Mouse (Mus musculus): Measurements from ENCODE around the gene Stxbp2. TPM values are rescaled to one million over a fixed set of nuclear protein-coding genes. Genes with fewer than 3 reads are reported as not detected.

Stxbp2 gene
- polyA plus RNA-seq, 1 experiment from 2014 or later: 32.1 TPM

DNA sequence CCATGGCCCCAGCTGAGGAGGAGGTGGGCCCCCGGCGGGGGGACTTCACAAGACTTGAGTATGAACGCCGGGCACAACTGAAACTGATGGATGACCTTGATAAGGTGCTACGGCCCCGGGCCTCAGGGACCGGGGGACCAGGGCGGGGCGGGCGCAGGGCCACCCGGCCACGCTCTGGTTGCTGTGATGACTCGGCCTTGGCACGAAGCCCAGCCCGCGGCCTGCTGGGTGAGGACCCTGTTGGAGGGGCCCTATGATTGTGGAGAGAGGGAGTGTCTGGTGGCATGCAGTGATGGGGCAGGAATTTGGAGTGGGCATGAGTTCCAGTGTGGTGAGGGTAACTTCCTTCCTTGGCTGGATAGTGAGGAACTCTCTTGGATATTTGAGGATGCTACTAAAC, 24.2 kb upstream of the Stxbp2 start:
- Histone ChIP-seq H3K9ac (no peak overlapping the region), H3K36me3 (peaks cover 100% of the 10 kb centered on the region), H3K4me1 (replicated peaks) (no peaks in the 10 kb centered on the region), H3K4me2 (no peak overlapping the region), H3K4me3 (no peak overlapping the region), H3K27ac (no peak overlapping the region), H3K27me3 (no peaks in the 10 kb centered on the region), H3K9me3 (no peaks in the 10 kb centered on the region)
- WGBS: 90% methylated on average over 16 of the region's 16 CpGs
- no peak for ATAC-seq (ENCODE audit: low FRiP score)

GRCm38 (mm10) chr8:3607822-3608221, 22.9 kb upstream of the Stxbp2 start:
- ATAC-seq (ENCODE audit: low FRiP score): no peak
- no peak overlapping the region for H3K27ac ChIP-seq
- H3K27me3 ChIP-seq: no peaks in the 10 kb centered on the region
- WGBS: 88% methylated on average over 7 of the region's 7 CpGs
- no peaks in the 10 kb centered on the region for H3K9me3 ChIP-seq
- H3K36me3 ChIP-seq: peaks cover 100% of the 10 kb centered on the region
- no peak overlapping the region for H3K4me3 ChIP-seq
- H3K4me1 ChIP-seq (replicated peaks): no peaks in the 10 kb centered on the region
- no peak overlapping the region for H3K9ac ChIP-seq
- H3K4me2 ChIP-seq: no peak overlapping the region

DNA sequence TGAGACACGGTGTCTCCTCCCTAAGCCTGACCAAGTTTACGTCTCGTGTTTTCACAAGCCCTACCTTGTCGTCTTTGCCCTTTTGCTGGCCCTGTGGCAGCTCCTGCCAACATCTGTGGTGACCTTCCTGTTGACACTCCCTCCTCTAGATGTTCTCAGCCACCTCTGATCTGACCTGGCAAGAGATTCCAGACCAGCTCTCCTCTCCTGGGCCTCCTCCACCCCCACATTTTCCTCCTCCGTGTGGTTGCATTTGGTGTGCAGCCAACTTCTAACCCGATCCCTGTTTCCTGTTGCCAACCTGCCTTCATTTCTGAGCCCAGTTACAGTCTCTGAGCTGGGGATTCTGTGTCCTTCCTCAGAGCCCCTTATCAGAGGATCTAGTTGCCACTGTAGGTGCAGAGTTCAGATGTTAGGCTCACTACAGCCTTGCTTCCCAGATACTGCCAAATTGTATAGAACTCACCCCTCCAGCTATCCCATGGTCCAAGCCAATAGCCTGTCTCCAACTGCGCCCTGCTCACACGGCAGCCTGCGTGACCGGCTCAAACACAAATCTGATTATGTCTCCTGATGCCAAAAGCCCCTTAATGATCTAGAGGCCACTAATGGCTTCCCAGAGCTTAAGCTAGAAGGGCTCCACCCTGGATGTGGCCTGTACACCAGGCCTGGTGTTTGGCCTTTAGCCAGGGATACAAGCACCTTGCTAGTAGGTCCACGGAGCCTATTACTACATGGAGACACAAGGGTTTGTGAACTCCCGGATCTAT, 21.5 kb upstream of the Stxbp2 start:
- WGBS: 87% methylated on average over 12 of the region's 12 CpGs
- Histone ChIP-seq H3K27ac (no peak overlapping the region), H3K9me3 (no peaks in the 10 kb centered on the region), H3K36me3 (peaks cover 100% of the 10 kb centered on the region), H3K9ac (no peak overlapping the region), H3K27me3 (no peaks in the 10 kb centered on the region), H3K4me3 (no peak overlapping the region), H3K4me1 (replicated peaks) (no peaks in the 10 kb centered on the region), H3K4me2 (no peak overlapping the region)
- ATAC-seq (ENCODE audit: low FRiP score): no peak

GRCm38 (mm10) chr8:3609816-3610150, 21.0 kb upstream of the Stxbp2 start:
- Histone ChIP-seq H3K4me1 (replicated peaks) (no peaks in the 10 kb centered on the region), H3K4me3 (no peak overlapping the region), H3K27me3 (no peaks in the 10 kb centered on the region), H3K9me3 (no peaks in the 10 kb centered on the region), H3K9ac (no peak overlapping the region), H3K4me2 (no peak overlapping the region), H3K27ac (no peak overlapping the region), H3K36me3 (peaks cover 100% of the 10 kb centered on the region)
- ATAC-seq (ENCODE audit: low FRiP score): no peak
- WGBS: 92% methylated on average over 6 of the region's 6 CpGs

DNA sequence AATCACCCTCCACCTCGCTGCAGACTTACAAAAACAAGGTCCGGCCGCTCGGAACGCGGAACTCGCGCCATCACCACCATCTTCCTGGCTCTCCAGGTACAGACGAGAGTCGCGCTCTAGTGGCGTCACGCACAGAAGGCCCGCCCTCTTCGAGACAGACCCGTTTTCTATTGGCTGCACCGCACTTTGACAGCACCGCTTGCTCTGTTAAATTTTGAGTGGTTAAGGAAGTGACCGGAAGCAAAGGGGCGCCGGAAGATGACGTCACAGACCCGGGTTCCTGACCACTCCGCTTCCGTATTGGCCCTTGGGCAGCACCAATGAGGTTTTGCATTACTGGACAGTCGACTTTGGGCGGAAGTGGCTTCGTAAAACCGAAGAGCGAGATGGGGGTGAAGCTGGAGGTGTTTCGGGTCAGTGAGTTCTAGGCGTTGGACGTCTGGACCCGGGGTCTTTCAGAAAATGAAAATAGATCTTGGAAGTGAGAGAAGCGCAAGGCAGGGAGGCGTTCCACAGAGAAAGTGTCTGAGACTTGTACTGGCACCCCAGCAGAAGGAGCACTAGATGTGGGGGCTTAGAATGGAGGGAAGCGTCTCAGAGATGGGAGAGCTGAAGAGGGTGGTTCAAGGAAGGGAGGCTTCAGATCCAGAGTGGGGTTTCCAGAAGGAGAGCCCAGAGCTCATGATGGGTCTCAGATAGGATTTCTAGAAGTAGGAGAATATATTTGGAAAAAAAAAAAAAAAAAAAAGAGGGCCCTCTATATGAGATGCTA, 9.4 kb upstream of the Stxbp2 start, which contains the start of the genes Xab2 and Pet100:
Gene Xab2, minus strand, starts transcription at position 118 of the 772 bp plus-strand sequence.
Gene Pet100, plus strand, starts transcription at position 350 of the 772 bp plus-strand sequence.
- peaks cover 27% of the 10 kb centered on the region for H3K36me3 ChIP-seq
- H3K9ac ChIP-seq: peak within 1 kb of the TSS; percentile 81
- peak; percentile 97 for ATAC-seq (ENCODE audit: low FRiP score)
- peak within 1 kb of the TSS; percentile 85 for H3K4me3 ChIP-seq
- under 1% methylated on average over 37 of the region's 37 CpGs for WGBS
- no peaks in the 10 kb centered on the region for H3K9me3 ChIP-seq
- H3K4me2 ChIP-seq: peak within 1 kb of the TSS; percentile 93
- H3K4me1 ChIP-seq (replicated peaks): peaks cover 24% of the 10 kb centered on the region
- no peaks in the 10 kb centered on the region for H3K27me3 ChIP-seq
- H3K27ac ChIP-seq: no peak within 1 kb of the TSS; the same call in 1 of the 2 replicates

GRCm38 (mm10) chr8:3622119-3622518, 8.6 kb upstream of the Stxbp2 start:
- no peak for ATAC-seq (ENCODE audit: low FRiP score)
- WGBS: 68% methylated on average over 8 of the region's 8 CpGs
- no peaks in the 10 kb centered on the region for H3K27me3 ChIP-seq
- peaks cover 21% of the 10 kb centered on the region for H3K36me3 ChIP-seq
- no peak overlapping the region for H3K27ac ChIP-seq
- H3K4me2 ChIP-seq: peak overlapping the region; percentile 76
- no peaks in the 10 kb centered on the region for H3K9me3 ChIP-seq
- peak overlapping the region; percentile 85 for H3K4me3 ChIP-seq
- peak overlapping the region; percentile 77 for H3K9ac ChIP-seq
- peaks cover 24% of the 10 kb centered on the region for H3K4me1 ChIP-seq (replicated peaks)

DNA sequence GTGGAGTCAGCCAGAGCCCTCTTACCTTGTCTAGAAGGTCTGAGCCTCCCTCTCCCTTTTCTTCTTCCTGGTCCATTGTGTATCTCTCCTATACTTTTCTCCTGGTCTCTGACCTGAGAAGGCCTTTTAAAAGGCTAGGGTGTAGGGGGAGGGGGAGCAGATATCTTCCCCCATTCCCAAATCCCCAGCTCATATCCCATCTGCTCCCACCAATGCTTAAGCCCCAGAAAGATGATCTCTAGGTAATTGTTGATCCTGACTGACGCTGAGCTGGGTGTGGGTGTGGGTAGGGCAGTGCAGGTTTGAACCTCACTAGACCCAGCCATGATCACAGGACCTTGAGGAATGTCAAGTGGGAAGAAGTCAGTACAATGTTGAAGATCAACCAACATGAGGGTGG, 5.3 kb upstream of the Stxbp2 start, which contains the start of gene Pcp2:
Gene Pcp2, minus strand, starts transcription at position 101 of the 400 bp plus-strand sequence.
- Histone ChIP-seq H3K27ac (no peak within 1 kb of the TSS), H3K9ac (no peak within 1 kb of the TSS), H3K36me3 (peaks cover 4% of the 10 kb centered on the region; the same call in 1 of the 2 replicates), H3K4me1 (replicated peaks) (peaks cover 11% of the 10 kb centered on the region), H3K9me3 (no peaks in the 10 kb centered on the region), H3K4me2 (no peak within 1 kb of the TSS), H3K27me3 (peaks cover 13% of the 10 kb centered on the region), H3K4me3 (no peak within 1 kb of the TSS)
- 60% methylated on average over 1 of the region's 1 CpGs for WGBS
- ATAC-seq (ENCODE audit: low FRiP score): no peak

DNA sequence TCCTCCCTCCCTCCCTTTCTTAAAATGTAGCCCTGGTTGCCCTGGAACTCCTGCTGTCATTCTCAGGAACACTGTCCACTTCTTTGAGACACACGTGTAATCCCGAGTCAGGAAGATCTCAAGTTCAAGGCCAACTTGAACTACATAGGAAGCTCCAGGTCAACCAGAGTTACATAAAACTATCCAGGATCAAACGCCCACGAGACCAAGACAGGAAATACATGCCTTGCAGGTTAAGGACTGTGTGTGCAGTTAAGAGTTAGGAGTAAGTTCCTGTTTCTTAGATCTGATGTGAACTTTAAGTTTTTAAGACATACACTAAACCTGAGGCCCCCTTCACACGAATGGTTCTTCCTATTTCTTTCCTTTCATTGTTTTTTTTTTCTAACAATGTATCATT, 3.8 kb upstream of the Stxbp2 start:
- Histone ChIP-seq H3K36me3 (peaks cover 4% of the 10 kb centered on the region; the same call in 1 of the 2 replicates), H3K27me3 (peaks cover 13% of the 10 kb centered on the region), H3K4me3 (no peak overlapping the region), H3K9me3 (no peaks in the 10 kb centered on the region), H3K4me1 (replicated peaks) (peaks cover 17% of the 10 kb centered on the region), H3K27ac (no peak overlapping the region), H3K4me2 (no peak overlapping the region), H3K9ac (no peak overlapping the region)
- no peak for ATAC-seq (ENCODE audit: low FRiP score)
- 62% methylated on average over 5 of the region's 5 CpGs for WGBS

DNA sequence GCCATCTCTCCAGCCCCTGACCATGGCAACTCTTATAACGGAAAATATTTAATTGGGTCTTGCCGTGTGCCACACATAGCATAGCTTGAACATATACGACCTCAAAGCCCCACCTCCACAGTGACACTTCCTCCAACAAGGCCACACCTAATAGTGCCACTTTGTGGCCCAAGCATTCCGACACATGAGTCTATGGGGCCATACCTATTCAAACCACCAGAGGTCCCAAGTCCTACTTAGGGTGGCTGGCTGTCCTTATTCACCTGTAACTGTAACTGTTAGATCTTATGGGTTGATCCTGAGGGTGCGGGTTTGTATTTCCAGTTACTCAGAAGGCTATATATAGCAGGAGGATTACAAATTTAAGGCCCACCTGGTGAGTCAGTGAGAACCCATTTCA, 2.7 kb upstream of the Stxbp2 start:
- Histone ChIP-seq H3K9me3 (no peaks in the 10 kb centered on the region), H3K4me1 (replicated peaks) (peaks cover 12% of the 10 kb centered on the region), H3K36me3 (peaks cover 4% of the 10 kb centered on the region; the same call in 1 of the 2 replicates), H3K9ac (no peak overlapping the region), H3K4me2 (no peak overlapping the region), H3K27me3 (peaks cover 13% of the 10 kb centered on the region), H3K27ac (no peak overlapping the region), H3K4me3 (no peak overlapping the region)
- WGBS: 35% methylated on average over 5 of the region's 5 CpGs
- ATAC-seq (ENCODE audit: low FRiP score): no peak

GRCm38 (mm10) chr8:3631478-3631875, 722 bp downstream of the Stxbp2 start:
- Histone ChIP-seq H3K27ac (no peak overlapping the region), H3K4me3 (peak overlapping the region; percentile 48)

GRCm38 (mm10) chr8:3645804-3646203, 15.0 kb downstream of the Stxbp2 start:
- H3K4me3 ChIP-seq: no peak overlapping the region
- H3K36me3 ChIP-seq: no peaks in the 10 kb centered on the region
- H3K9me3 ChIP-seq: no peaks in the 10 kb centered on the region
- no peaks in the 10 kb centered on the region for H3K27me3 ChIP-seq
- 21% methylated on average over 5 of the region's 5 CpGs for WGBS
- no peaks in the 10 kb centered on the region for H3K4me1 ChIP-seq (replicated peaks)
- no peak for ATAC-seq (ENCODE audit: low FRiP score)
- H3K4me2 ChIP-seq: no peak overlapping the region
- no peak overlapping the region for H3K9ac ChIP-seq
- no peak overlapping the region for H3K27ac ChIP-seq

More at GRCm38 (mm10) chr8:3631478-3631875, 722 bp downstream of the Stxbp2 start:
- WGBS: 20% methylated on average over 8 of the region's 8 CpGs
- 0 out of 2 replicates have a peak, but pooled peaks have one; percentile 21 for ATAC-seq (ENCODE audit: low FRiP score)
- Histone ChIP-seq H3K36me3 (no peaks in the 10 kb centered on the region; the same call in 1 of the 2 replicates), H3K4me2 (peak overlapping the region; percentile 72), H3K27me3 (peaks cover 13% of the 10 kb centered on the region), H3K9me3 (no peaks in the 10 kb centered on the region), H3K9ac (peak overlapping the region; percentile 68), H3K4me1 (replicated peaks) (peaks cover 12% of the 10 kb centered on the region)

GRCm38 (mm10) chr8:3646824-3647531, 16.2 kb downstream of the Stxbp2 start:
- no peak overlapping the region for H3K4me2 ChIP-seq
- no peak overlapping the region for H3K27ac ChIP-seq
- no peaks in the 10 kb centered on the region for H3K27me3 ChIP-seq
- ATAC-seq (ENCODE audit: low FRiP score): no peak
- no peaks in the 10 kb centered on the region for H3K36me3 ChIP-seq
- H3K4me1 ChIP-seq (replicated peaks): no peaks in the 10 kb centered on the region
- no peaks in the 10 kb centered on the region for H3K9me3 ChIP-seq
- WGBS: 85% methylated on average over 6 of the region's 6 CpGs
- no peak overlapping the region for H3K9ac ChIP-seq
- H3K4me3 ChIP-seq: no peak overlapping the region

Data from hindbrain, embryonic 13.5 days (tissue).